Mouse (Mus musculus): ENCODE measurements around the gene Gm17545.
"Not testable (repeated sequence)": the region's sequence is repeated elsewhere in the genome, so short reads cannot be mapped to it uniquely, and the experiment has no call there.

The Gm17545 gene

GRCm38 (mm10) chr9:22453990-22454389 is at the start of gene Gm17545:
TSS of gene Gm17545 (plus strand) at chr9:22454290.
- not testable (repeated sequence) for DNase-seq

- no peak for DNase-seq
These were observed 48.7 kb upstream of the Gm17545 start for GRCm38 (mm10) chr9:22405414-22405813.

GRCm38 (mm10) chr9:22407633-22408032 is 46.5 kb upstream of the Gm17545 start:
- not testable (repeated sequence) for DNase-seq

- not testable (repeated sequence) for DNase-seq
These were observed 45.7 kb upstream of the Gm17545 start for GRCm38 (mm10) chr9:22408344-22408743.

- DNase-seq: no peak
These were observed 44.6 kb upstream of the Gm17545 start for GRCm38 (mm10) chr9:22409501-22409900.

- peak; percentile 98 for DNase-seq
These were observed 42.9 kb upstream of the Gm17545 start, which contains the start of gene 9530077C05Rik for GRCm38 (mm10) chr9:22411002-22411857. TSS of gene 9530077C05Rik (plus strand) at chr9:22411513.

- no peak for DNase-seq
These were observed 37.9 kb upstream of the Gm17545 start for GRCm38 (mm10) chr9:22416187-22416586.

- no peak for DNase-seq
These were observed 36.5 kb upstream of the Gm17545 start for GRCm38 (mm10) chr9:22417547-22417946.

GRCm38 (mm10) chr9:22419877-22420276 is 34.2 kb upstream of the Gm17545 start:
- no peak for DNase-seq

GRCm38 (mm10) chr9:22420491-22420890 is 33.6 kb upstream of the Gm17545 start:
- no peak for DNase-seq

- DNase-seq: no peak
These were observed 31.5 kb upstream of the Gm17545 start for GRCm38 (mm10) chr9:22422559-22422958.

- DNase-seq: no peak
These were observed 30.6 kb upstream of the Gm17545 start for GRCm38 (mm10) chr9:22423507-22423906.

- DNase-seq: no peak
These were observed 29.9 kb upstream of the Gm17545 start for GRCm38 (mm10) chr9:22424196-22424595.

- no peak for DNase-seq
These were observed 29.4 kb upstream of the Gm17545 start for GRCm38 (mm10) chr9:22424719-22425118.

GRCm38 (mm10) chr9:22428028-22428665 is 25.9 kb upstream of the Gm17545 start:
- no peak for DNase-seq

GRCm38 (mm10) chr9:22428666-22429410 is 25.3 kb upstream of the Gm17545 start:
- no peak for DNase-seq

- DNase-seq: no peak
These were observed 24.4 kb upstream of the Gm17545 start for GRCm38 (mm10) chr9:22429533-22430241.

- no peak for DNase-seq
These were observed 23.7 kb upstream of the Gm17545 start for GRCm38 (mm10) chr9:22430315-22430840.

- no peak for DNase-seq
These were observed 20.9 kb upstream of the Gm17545 start for GRCm38 (mm10) chr9:22433221-22433620.

GRCm38 (mm10) chr9:22434101-22434500 is 20.0 kb upstream of the Gm17545 start:
- no peak for DNase-seq

- no peak for DNase-seq
These were observed 15.3 kb upstream of the Gm17545 start for GRCm38 (mm10) chr9:22438826-22439225.

- DNase-seq: no peak
These were observed 10.9 kb upstream of the Gm17545 start for GRCm38 (mm10) chr9:22443157-22443556.

Measured in right cerebral cortex, postnatal 25 days (tissue).